Mouse (Mus musculus): ENCODE data around the gene Trpc7. TPM values are rescaled to one million over a fixed set of nuclear protein-coding genes. Genes with fewer than 3 reads are reported as not detected.

The Trpc7 gene
- polyA plus RNA-seq, 1 experiment from 2014 or later = 3.7 TPM

GRCm38 (mm10) chr13:56741691-56742090 lies 154.1 kb downstream of the Trpc7 start:
- H3K9me3 ChIP-seq = no peaks in the 10 kb centered on the region
- WGBS = 80% methylated on average over 7 of the region's 7 CpGs
- H3K27me3 ChIP-seq = no peaks in the 10 kb centered on the region
- H3K27ac ChIP-seq (replicated peaks) = no peak overlapping the region
- H3K4me2 ChIP-seq (replicated peaks) = no peak overlapping the region
- peaks cover 15% of the 10 kb centered on the region for H3K4me1 ChIP-seq
- ATAC-seq (replicated peaks) = no peak
- H3K4me3 ChIP-seq = no peak overlapping the region
- peaks cover 31% of the 10 kb centered on the region for H3K36me3 ChIP-seq
- no peak overlapping the region for H3K9ac ChIP-seq (replicated peaks)

GRCm38 (mm10) chr13:56740496-56740895 lies 155.3 kb downstream of the Trpc7 start:
- 90% methylated on average over 6 of the region's 6 CpGs for WGBS
- ATAC-seq (replicated peaks) = no peak
- Histone ChIP-seq H3K4me1 (peaks cover 15% of the 10 kb centered on the region), H3K27ac (replicated peaks) (no peak overlapping the region), H3K4me2 (replicated peaks) (no peak overlapping the region), H3K9me3 (no peaks in the 10 kb centered on the region), H3K9ac (replicated peaks) (no peak overlapping the region), H3K4me3 (no peak overlapping the region), H3K27me3 (no peaks in the 10 kb centered on the region), H3K36me3 (peaks cover 36% of the 10 kb centered on the region)

GRCm38 (mm10) chr13:56739556-56739955 lies 156.2 kb downstream of the Trpc7 start:
- Histone ChIP-seq H3K27me3 (no peaks in the 10 kb centered on the region), H3K4me1 (peaks cover 15% of the 10 kb centered on the region), H3K9ac (replicated peaks) (no peak overlapping the region), H3K9me3 (no peaks in the 10 kb centered on the region), H3K36me3 (peaks cover 40% of the 10 kb centered on the region), H3K4me3 (no peak overlapping the region), H3K4me2 (replicated peaks) (no peak overlapping the region), H3K27ac (replicated peaks) (no peak overlapping the region)
- WGBS = 96% methylated on average over 5 of the region's 5 CpGs
- no peak for ATAC-seq (replicated peaks)

GRCm38 (mm10) chr13:56735212-56735875 lies 160.4 kb downstream of the Trpc7 start:
- no peak overlapping the region for H3K4me2 ChIP-seq (replicated peaks)
- ATAC-seq (replicated peaks) = no peak

GRCm38 (mm10) chr13:56734617-56735016 lies 161.2 kb downstream of the Trpc7 start:
- H3K36me3 ChIP-seq = peaks cover 79% of the 10 kb centered on the region
- WGBS = 90% methylated on average over 4 of the region's 4 CpGs
- H3K27me3 ChIP-seq = no peaks in the 10 kb centered on the region
- H3K4me1 ChIP-seq = no peaks in the 10 kb centered on the region
- H3K4me2 ChIP-seq (replicated peaks) = no peak overlapping the region
- no peak for ATAC-seq (replicated peaks)
- no peak overlapping the region for H3K9ac ChIP-seq (replicated peaks)
- H3K27ac ChIP-seq (replicated peaks) = no peak overlapping the region
- no peak overlapping the region for H3K4me3 ChIP-seq
- H3K9me3 ChIP-seq = no peaks in the 10 kb centered on the region

More at GRCm38 (mm10) chr13:56735212-56735875, 160.4 kb downstream of the Trpc7 start:
- H3K36me3 ChIP-seq = peaks cover 78% of the 10 kb centered on the region
- no peaks in the 10 kb centered on the region for H3K27me3 ChIP-seq
- H3K4me3 ChIP-seq = no peak overlapping the region
- H3K9ac ChIP-seq (replicated peaks) = no peak overlapping the region
- 68% methylated on average over 6 of the region's 6 CpGs for WGBS
- no peak overlapping the region for H3K27ac ChIP-seq (replicated peaks)
- no peaks in the 10 kb centered on the region for H3K9me3 ChIP-seq
- H3K4me1 ChIP-seq = no peaks in the 10 kb centered on the region

GRCm38 (mm10) chr13:56729046-56729445 lies 166.7 kb downstream of the Trpc7 start:
- 93% methylated on average over 7 of the region's 7 CpGs for WGBS
- Histone ChIP-seq H3K4me3 (no peak overlapping the region), H3K27ac (replicated peaks) (no peak overlapping the region), H3K36me3 (peaks cover 82% of the 10 kb centered on the region), H3K9ac (replicated peaks) (no peak overlapping the region), H3K4me2 (replicated peaks) (no peak overlapping the region), H3K9me3 (no peaks in the 10 kb centered on the region), H3K27me3 (no peaks in the 10 kb centered on the region), H3K4me1 (0 out of 2 replicates have a peak, but pooled peaks cover 6% of the 10 kb centered on the region)
- no peak for ATAC-seq (replicated peaks)

- H3K9me3 ChIP-seq = no peaks in the 10 kb centered on the region
- ATAC-seq (replicated peaks) = no peak
- H3K4me1 ChIP-seq = 0 out of 2 replicates have a peak, but pooled peaks cover 8% of the 10 kb centered on the region
- H3K9ac ChIP-seq (replicated peaks) = no peak overlapping the region
- H3K27ac ChIP-seq (replicated peaks) = no peak overlapping the region
- no peak overlapping the region for H3K4me3 ChIP-seq
- peaks cover 68% of the 10 kb centered on the region for H3K36me3 ChIP-seq
- no peak overlapping the region for H3K4me2 ChIP-seq (replicated peaks)
- no peaks in the 10 kb centered on the region for H3K27me3 ChIP-seq
- 90% methylated on average over 4 of the region's 4 CpGs for WGBS
Observed at GRCm38 (mm10) chr13:56726551-56726950, 169.2 kb downstream of the Trpc7 start.

Other genes starting within 250 kb of the Trpc7 start
- gene Smad5, start 193.0 kb downstream of the Trpc7 start, polyA plus RNA-seq (2015; fragmentation: Nextera tagmentation; extraction: Ambion mirVana) = 32.9 and 34.4 TPM in 2 replicates
- 0.74 and 0.98 TPM in 2 replicates for gene Gm45623, start 142.2 kb downstream of the Trpc7 start, polyA plus RNA-seq (2015; fragmentation: Nextera tagmentation; extraction: Ambion mirVana)